Mouse (Mus musculus): Measurements from ENCODE around the gene Kctd17. TPM values are rescaled to one million over a fixed set of nuclear protein-coding genes. Genes with fewer than 3 reads are reported as not detected.

The Kctd17 gene
- 22.5 and 23.0 TPM in 2 replicates for polyA plus RNA-seq (2015; fragmentation: Nextera tagmentation; extraction: Ambion mirVana)

- WGBS: 1% methylated on average over 52 of the region's 52 CpGs
- Histone ChIP-seq H3K9me3 (no peaks in the 10 kb centered on the region), H3K36me3 (peaks cover 23% of the 10 kb centered on the region), H3K4me2 (peak within 1 kb of the TSS; percentile 76), H3K27me3 (replicated peaks) (peaks cover 23% of the 10 kb centered on the region), H3K4me1 (peaks cover 17% of the 10 kb centered on the region), H3K9ac (peak within 1 kb of the TSS; percentile 78), H3K4me3 (peak within 1 kb of the TSS; percentile 68), H3K27ac (replicated peaks) (peak within 1 kb of the TSS; percentile 70)
- peak; percentile 43; the same call in 1 of the 2 replicates for ATAC-seq (ENCODE audit: extremely low read depth, insufficient number of reproducible peaks, low FRiP score, low TSS enrichment)
Measured at GRCm38 (mm10) chr15:78428391-78429138, at the start of gene Kctd17. Gene Kctd17, plus strand, starts transcription at chr15:78428564.

GRCm38 (mm10) chr15:78380208-78380607, 48.2 kb upstream of the Kctd17 start:
- Histone ChIP-seq H3K4me1 (peaks cover 17% of the 10 kb centered on the region), H3K9ac (no peak overlapping the region), H3K4me3 (no peak overlapping the region), H3K27me3 (replicated peaks) (no peaks in the 10 kb centered on the region; the same call in 1 of the 2 replicates), H3K4me2 (no peak overlapping the region), H3K9me3 (no peaks in the 10 kb centered on the region), H3K36me3 (no peaks in the 10 kb centered on the region), H3K27ac (replicated peaks) (no peak overlapping the region)
- 74% methylated on average over 2 of the region's 2 CpGs for WGBS
- ATAC-seq (ENCODE audit: extremely low read depth, insufficient number of reproducible peaks, low FRiP score, low TSS enrichment): no peak

GRCm38 (mm10) chr15:78380741-78381140, 47.6 kb upstream of the Kctd17 start:
- Histone ChIP-seq H3K9ac (no peak overlapping the region), H3K4me3 (no peak overlapping the region), H3K27me3 (replicated peaks) (no peaks in the 10 kb centered on the region), H3K27ac (replicated peaks) (no peak overlapping the region), H3K4me1 (peaks cover 18% of the 10 kb centered on the region), H3K36me3 (no peaks in the 10 kb centered on the region), H3K9me3 (no peaks in the 10 kb centered on the region), H3K4me2 (no peak overlapping the region)
- no peak for ATAC-seq (ENCODE audit: extremely low read depth, insufficient number of reproducible peaks, low FRiP score, low TSS enrichment)
- WGBS: 61% methylated on average over 4 of the region's 4 CpGs

GRCm38 (mm10) chr15:78382115-78382514, 46.2 kb upstream of the Kctd17 start:
- Histone ChIP-seq H3K4me3 (no peak overlapping the region), H3K9me3 (no peaks in the 10 kb centered on the region), H3K36me3 (no peaks in the 10 kb centered on the region)

GRCm38 (mm10) chr15:78383450-78384219, 44.7 kb upstream of the Kctd17 start:
- peak overlapping the region; percentile 60 for H3K27ac ChIP-seq (replicated peaks)
- 0 out of 2 replicates have a peak, but pooled peaks cover under 1% of the 10 kb centered on the region for H3K27me3 ChIP-seq (replicated peaks)
- ATAC-seq (ENCODE audit: extremely low read depth, insufficient number of reproducible peaks, low FRiP score, low TSS enrichment): no peak
- no peaks in the 10 kb centered on the region for H3K9me3 ChIP-seq
- no peaks in the 10 kb centered on the region for H3K36me3 ChIP-seq
- H3K9ac ChIP-seq: no peak overlapping the region
- H3K4me1 ChIP-seq: peaks cover 18% of the 10 kb centered on the region
- 69% methylated on average over 11 of the region's 11 CpGs for WGBS
- H3K4me2 ChIP-seq: no peak overlapping the region
- no peak overlapping the region for H3K4me3 ChIP-seq

More at GRCm38 (mm10) chr15:78382115-78382514, 46.2 kb upstream of the Kctd17 start:
- ATAC-seq (ENCODE audit: extremely low read depth, insufficient number of reproducible peaks, low FRiP score, low TSS enrichment): no peak
- Histone ChIP-seq H3K4me2 (no peak overlapping the region), H3K4me1 (peaks cover 18% of the 10 kb centered on the region), H3K9ac (no peak overlapping the region), H3K27ac (replicated peaks) (no peak overlapping the region), H3K27me3 (replicated peaks) (no peaks in the 10 kb centered on the region)
- WGBS: 89% methylated on average over 4 of the region's 4 CpGs

GRCm38 (mm10) chr15:78384220-78385116, 43.9 kb upstream of the Kctd17 start:
- WGBS: 47% methylated on average over 7 of the region's 7 CpGs
- ATAC-seq (ENCODE audit: extremely low read depth, insufficient number of reproducible peaks, low FRiP score, low TSS enrichment): no peak
- Histone ChIP-seq H3K27ac (replicated peaks) (peak overlapping the region; percentile 60; the same call in 1 of the 2 replicates), H3K27me3 (replicated peaks) (0 out of 2 replicates have a peak, but pooled peaks cover 3% of the 10 kb centered on the region), H3K9me3 (no peaks in the 10 kb centered on the region), H3K4me1 (peaks cover 18% of the 10 kb centered on the region), H3K36me3 (no peaks in the 10 kb centered on the region), H3K4me2 (no peak overlapping the region), H3K4me3 (no peak overlapping the region), H3K9ac (no peak overlapping the region)

GRCm38 (mm10) chr15:78385564-78385963, 42.8 kb upstream of the Kctd17 start:
- no peak for ATAC-seq (ENCODE audit: extremely low read depth, insufficient number of reproducible peaks, low FRiP score, low TSS enrichment)
- Histone ChIP-seq H3K4me3 (no peak overlapping the region), H3K27me3 (replicated peaks) (0 out of 2 replicates have a peak, but pooled peaks cover 3% of the 10 kb centered on the region), H3K27ac (replicated peaks) (no peak overlapping the region), H3K4me1 (peaks cover 18% of the 10 kb centered on the region), H3K4me2 (no peak overlapping the region), H3K9me3 (no peaks in the 10 kb centered on the region), H3K36me3 (no peaks in the 10 kb centered on the region), H3K9ac (no peak overlapping the region)
- WGBS: 77% methylated on average over 1 of the region's 1 CpGs

GRCm38 (mm10) chr15:78390855-78391254, 37.5 kb upstream of the Kctd17 start:
- ATAC-seq (ENCODE audit: extremely low read depth, insufficient number of reproducible peaks, low FRiP score, low TSS enrichment): no peak
- 74% methylated on average over 3 of the region's 3 CpGs for WGBS

GRCm38 (mm10) chr15:78395478-78395962, 32.8 kb upstream of the Kctd17 start, which contains the start of gene Tex33:
Gene Tex33, minus strand, starts transcription at chr15:78395912.
- H3K4me2 ChIP-seq: no peak within 1 kb of the TSS
- 0 out of 2 replicates have a peak, but pooled peaks cover 18% of the 10 kb centered on the region for H3K27me3 ChIP-seq (replicated peaks)
- no peaks in the 10 kb centered on the region for H3K4me1 ChIP-seq
- H3K4me3 ChIP-seq: no peak within 1 kb of the TSS
- H3K9me3 ChIP-seq: no peaks in the 10 kb centered on the region
- 79% methylated on average over 8 of the region's 8 CpGs for WGBS
- H3K9ac ChIP-seq: no peak within 1 kb of the TSS
- no peak for ATAC-seq (ENCODE audit: extremely low read depth, insufficient number of reproducible peaks, low FRiP score, low TSS enrichment)
- no peaks in the 10 kb centered on the region for H3K36me3 ChIP-seq
- no peak within 1 kb of the TSS for H3K27ac ChIP-seq (replicated peaks)

More at GRCm38 (mm10) chr15:78390855-78391254, 37.5 kb upstream of the Kctd17 start:
- no peak overlapping the region for H3K4me2 ChIP-seq
- no peak overlapping the region for H3K9ac ChIP-seq
- H3K9me3 ChIP-seq: no peaks in the 10 kb centered on the region
- no peaks in the 10 kb centered on the region for H3K4me1 ChIP-seq
- 0 out of 2 replicates have a peak, but pooled peaks cover 17% of the 10 kb centered on the region for H3K27me3 ChIP-seq (replicated peaks)
- H3K27ac ChIP-seq (replicated peaks): no peak overlapping the region
- no peaks in the 10 kb centered on the region for H3K36me3 ChIP-seq
- no peak overlapping the region for H3K4me3 ChIP-seq

- H3K9ac ChIP-seq: peak overlapping the region; percentile 52; the same call in 1 of the 2 replicates
- H3K4me2 ChIP-seq: no peak overlapping the region
- ATAC-seq (ENCODE audit: extremely low read depth, insufficient number of reproducible peaks, low FRiP score, low TSS enrichment): no peak
- no peaks in the 10 kb centered on the region for H3K9me3 ChIP-seq
- H3K4me3 ChIP-seq: no peak overlapping the region
- H3K27ac ChIP-seq (replicated peaks): peak overlapping the region; percentile 61; the same call in 1 of the 2 replicates
- 0 out of 2 replicates have a peak, but pooled peaks cover 2% of the 10 kb centered on the region for H3K27me3 ChIP-seq (replicated peaks)
- 63% methylated on average over 6 of the region's 6 CpGs for WGBS
- H3K36me3 ChIP-seq: no peaks in the 10 kb centered on the region
- peaks cover 52% of the 10 kb centered on the region for H3K4me1 ChIP-seq
Measured at GRCm38 (mm10) chr15:78401345-78401744, 27.0 kb upstream of the Kctd17 start.

Data from heart, embryonic 13.5 days (tissue).